Mouse (Mus musculus): ENCODE measurements around the gene Stk38l. TPM values are rescaled to one million over a fixed set of nuclear protein-coding genes. Genes with fewer than 3 reads are reported as not detected.
"Not testable (repeated sequence)": the region's sequence is repeated elsewhere in the genome, so short reads cannot be mapped to it uniquely, and the experiment has no call there.

The Stk38l gene
- polyA plus RNA-seq, 1 experiment from 2014 or later: 50.6 TPM

DNA sequence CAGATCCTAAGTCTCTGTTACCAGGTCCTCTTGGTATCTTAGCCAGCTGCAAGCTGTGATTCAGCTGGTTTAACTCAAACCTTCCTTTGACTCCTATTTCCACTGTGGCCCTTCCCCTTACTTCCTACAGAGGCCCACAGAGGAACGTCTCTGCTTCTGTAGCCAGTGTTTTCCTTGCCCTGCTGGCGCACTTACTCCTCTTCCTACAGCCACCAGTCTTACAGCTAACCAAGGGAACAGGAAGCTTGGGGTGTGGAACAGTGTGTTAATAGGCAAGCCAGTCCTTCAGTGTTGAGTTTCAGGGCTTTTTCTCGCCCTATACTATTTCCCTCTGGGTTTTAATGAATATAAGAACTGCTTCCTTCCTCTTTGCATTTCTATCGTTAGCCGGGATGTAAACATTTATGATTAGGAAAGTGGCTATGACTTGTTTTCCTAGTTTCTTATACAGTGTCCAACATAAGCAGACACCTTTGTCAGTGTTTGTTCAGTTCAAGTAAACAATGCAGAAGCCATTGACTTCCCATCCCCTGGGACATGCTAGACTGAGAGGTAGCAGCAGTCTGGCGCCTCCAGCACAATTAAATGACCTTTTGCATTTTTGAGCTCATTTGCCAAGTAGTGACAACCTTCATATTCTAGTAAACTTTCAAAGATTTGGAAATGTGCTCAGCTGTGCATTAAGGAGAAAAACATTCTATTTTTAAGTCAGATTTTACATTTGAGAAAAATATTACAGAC, 45.4 kb downstream of the Stk38l start:
- peak overlapping the region; percentile 9; the same call in 1 of the 2 replicates for H3K27ac ChIP-seq (ENCODE audit: poor library complexity, severe bottlenecking)
- no peak overlapping the region for H3K4me2 ChIP-seq
- no peak; the same call in 1 of the 2 replicates for ATAC-seq (ENCODE audit: insufficient number of reproducible peaks, low FRiP score)
- no peaks in the 10 kb centered on the region for H3K27me3 ChIP-seq (replicated peaks)
- peaks cover 85% of the 10 kb centered on the region for H3K36me3 ChIP-seq
- H3K9me3 ChIP-seq (replicated peaks): no peaks in the 10 kb centered on the region
- 0 out of 2 replicates have a peak overlapping the region, but pooled peaks have one; percentile 37 for H3K9ac ChIP-seq
- H3K4me1 ChIP-seq (replicated peaks): no peaks in the 10 kb centered on the region
- WGBS: 65% methylated on average over 6 of the region's 6 CpGs
- H3K4me3 ChIP-seq: no peak overlapping the region

GRCm38 (mm10) chr6:146770808-146771207, 46.0 kb downstream of the Stk38l start:
- Histone ChIP-seq H3K27me3 (replicated peaks) (no peaks in the 10 kb centered on the region), H3K4me1 (replicated peaks) (no peaks in the 10 kb centered on the region), H3K9ac (no peak overlapping the region), H3K9me3 (replicated peaks) (no peaks in the 10 kb centered on the region), H3K36me3 (peaks cover 86% of the 10 kb centered on the region), H3K4me3 (no peak overlapping the region), H3K4me2 (no peak overlapping the region), H3K27ac (ENCODE audit: poor library complexity, severe bottlenecking) (no peak overlapping the region)
- no peak for ATAC-seq (ENCODE audit: insufficient number of reproducible peaks, low FRiP score)
- 84% methylated on average over 5 of the region's 5 CpGs for WGBS

DNA sequence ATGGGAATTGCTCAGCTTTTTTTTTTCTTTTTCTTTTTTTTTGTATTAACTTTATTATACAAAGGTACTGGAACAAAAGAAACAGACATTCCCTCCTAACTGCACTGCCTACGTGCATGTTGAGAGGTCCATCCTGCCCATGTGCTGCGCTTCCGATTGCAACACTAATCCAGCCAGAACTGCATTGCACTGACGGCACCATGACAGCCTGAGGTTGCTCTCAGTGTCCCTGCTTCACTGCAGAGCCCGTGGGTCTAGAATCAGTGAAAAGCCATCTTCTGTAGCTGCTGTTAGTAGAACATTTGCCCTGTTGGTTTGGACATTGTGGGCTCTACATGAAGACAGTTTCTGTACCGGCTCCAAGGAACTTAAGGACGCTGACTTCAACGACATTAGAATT, 51.1 kb downstream of the Stk38l start:
- not testable (repeated sequence) for H3K27me3 ChIP-seq (replicated peaks); ATAC-seq (ENCODE audit: insufficient number of reproducible peaks, low FRiP score); H3K9ac ChIP-seq; H3K27ac ChIP-seq (ENCODE audit: poor library complexity, severe bottlenecking); H3K4me3 ChIP-seq; H3K4me2 ChIP-seq; H3K9me3 ChIP-seq (replicated peaks)
- Histone ChIP-seq H3K4me1 (replicated peaks) (peaks cover 13% of the 10 kb centered on the region), H3K36me3 (peaks cover 64% of the 10 kb centered on the region)
- 62% methylated on average over 8 of the region's 8 CpGs for WGBS

DNA sequence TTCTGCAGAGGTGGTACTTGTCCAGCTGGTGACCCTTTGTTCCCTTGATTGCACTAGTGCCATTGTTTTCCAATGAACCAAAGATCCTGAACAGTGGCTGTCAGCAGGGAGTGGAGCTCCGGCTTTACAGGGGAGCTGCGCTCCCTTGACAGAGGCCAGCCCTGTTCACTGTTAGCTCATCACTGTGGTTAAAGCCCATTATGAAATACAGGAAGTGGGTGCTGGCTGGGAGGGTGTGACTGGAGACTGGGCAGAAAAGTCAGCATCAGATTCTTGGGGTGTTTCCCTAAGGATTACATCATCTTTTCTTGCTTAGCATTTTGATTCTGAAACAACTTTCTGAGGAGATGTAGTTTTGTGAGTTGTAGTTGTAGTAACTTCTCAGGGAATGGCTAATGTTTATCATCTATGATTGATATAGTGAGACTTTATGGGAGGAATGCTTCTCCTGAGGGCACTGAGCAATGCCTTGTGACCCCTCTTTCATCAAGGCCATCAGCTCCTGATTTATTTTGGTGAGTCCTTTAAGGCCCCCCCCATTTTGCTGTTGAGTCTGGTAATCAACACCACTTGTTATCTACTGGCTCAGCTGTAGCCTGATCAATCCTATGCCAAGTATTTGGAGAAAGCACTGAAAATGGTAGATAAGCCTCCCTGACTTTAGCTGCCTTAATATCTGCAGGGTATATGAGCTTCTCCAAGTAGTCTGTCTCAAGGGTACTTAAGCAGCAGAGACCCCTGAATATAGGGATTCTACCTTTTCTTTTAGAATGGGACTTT, 52.0 kb downstream of the Stk38l start:
- Histone ChIP-seq H3K4me2 (no peak overlapping the region), H3K27me3 (replicated peaks) (no peaks in the 10 kb centered on the region), H3K36me3 (peaks cover 54% of the 10 kb centered on the region), H3K27ac (ENCODE audit: poor library complexity, severe bottlenecking) (no peak overlapping the region), H3K9me3 (replicated peaks) (no peaks in the 10 kb centered on the region), H3K4me3 (no peak overlapping the region), H3K9ac (no peak overlapping the region), H3K4me1 (replicated peaks) (peaks cover 13% of the 10 kb centered on the region)
- peak; percentile 81 for ATAC-seq (ENCODE audit: insufficient number of reproducible peaks, low FRiP score)
- 6% methylated on average over 2 of the region's 2 CpGs for WGBS

DNA sequence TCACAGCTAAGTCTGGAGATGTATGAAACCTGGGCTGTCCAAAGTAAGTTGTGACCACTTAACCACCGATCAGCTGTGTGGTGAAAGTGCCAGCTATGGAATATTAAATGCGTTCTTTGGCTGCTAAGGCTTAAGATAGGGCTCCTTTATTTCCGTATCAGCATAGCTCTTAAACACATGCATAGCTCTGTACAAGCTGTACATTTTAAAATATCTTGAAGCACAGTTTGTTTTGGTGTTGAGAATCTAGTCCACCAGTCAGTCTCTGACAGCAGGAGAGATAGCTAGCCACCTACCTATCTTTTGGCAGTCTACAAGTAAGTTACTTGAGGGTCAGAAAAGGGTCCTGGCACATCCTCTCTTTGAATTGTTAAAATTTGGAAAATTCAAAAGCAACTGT, 53.3 kb downstream of the Stk38l start:
- H3K9ac ChIP-seq: no peak overlapping the region
- H3K4me1 ChIP-seq (replicated peaks): peaks cover 13% of the 10 kb centered on the region
- peaks cover 49% of the 10 kb centered on the region for H3K36me3 ChIP-seq
- ATAC-seq (ENCODE audit: insufficient number of reproducible peaks, low FRiP score): no peak
- WGBS: 76% methylated on average over 3 of the region's 3 CpGs
- H3K27ac ChIP-seq (ENCODE audit: poor library complexity, severe bottlenecking): no peak overlapping the region
- no peak overlapping the region for H3K4me3 ChIP-seq
- no peaks in the 10 kb centered on the region for H3K9me3 ChIP-seq (replicated peaks)
- no peaks in the 10 kb centered on the region for H3K27me3 ChIP-seq (replicated peaks)
- H3K4me2 ChIP-seq: no peak overlapping the region

GRCm38 (mm10) chr6:146781566-146781965, 56.8 kb downstream of the Stk38l start:
- Histone ChIP-seq H3K27me3 (replicated peaks) (no peaks in the 10 kb centered on the region), H3K27ac (ENCODE audit: poor library complexity, severe bottlenecking) (no peak overlapping the region), H3K9me3 (replicated peaks) (0 out of 2 replicates have a peak, but pooled peaks cover 3% of the 10 kb centered on the region), H3K4me2 (no peak overlapping the region), H3K9ac (no peak overlapping the region), H3K4me3 (no peak overlapping the region), H3K4me1 (replicated peaks) (peaks cover 10% of the 10 kb centered on the region), H3K36me3 (peaks cover 35% of the 10 kb centered on the region)
- 91% methylated on average over 3 of the region's 3 CpGs for WGBS
- no peak for ATAC-seq (ENCODE audit: insufficient number of reproducible peaks, low FRiP score)

DNA sequence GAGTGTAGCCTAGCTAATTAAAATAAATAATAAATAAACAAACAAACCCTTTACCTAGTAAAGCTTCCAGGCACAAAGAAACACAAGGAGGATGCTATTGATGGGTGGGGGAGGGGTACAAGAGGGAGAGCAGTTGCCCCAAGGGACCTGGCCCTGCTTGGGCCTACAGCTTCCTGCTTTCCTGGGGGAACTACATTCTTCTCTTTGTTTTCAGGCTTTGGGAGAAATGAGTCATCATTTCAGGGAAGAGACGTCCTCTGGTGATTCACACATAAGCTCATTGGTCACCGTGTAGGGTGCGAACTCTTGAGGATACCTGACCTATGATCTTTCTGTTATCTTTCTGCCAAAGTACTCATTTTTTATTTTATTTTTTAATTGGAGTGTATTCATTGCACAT, 68.7 kb downstream of the Stk38l start:
- Histone ChIP-seq H3K4me3 (no peak overlapping the region), H3K4me1 (replicated peaks) (peaks cover 11% of the 10 kb centered on the region), H3K27ac (ENCODE audit: poor library complexity, severe bottlenecking) (no peak overlapping the region), H3K9ac (no peak overlapping the region), H3K9me3 (replicated peaks) (no peaks in the 10 kb centered on the region), H3K27me3 (replicated peaks) (no peaks in the 10 kb centered on the region; the same call in 1 of the 2 replicates), H3K4me2 (no peak overlapping the region), H3K36me3 (no peaks in the 10 kb centered on the region)
- no peak for ATAC-seq (ENCODE audit: insufficient number of reproducible peaks, low FRiP score)
- WGBS: 43% methylated on average over 3 of the region's 3 CpGs

- Histone ChIP-seq H3K4me3 (peak overlapping the region; percentile 49), H3K9me3 (replicated peaks) (no peaks in the 10 kb centered on the region), H3K36me3 (no peaks in the 10 kb centered on the region), H3K9ac (peak overlapping the region; percentile 67), H3K27me3 (replicated peaks) (no peaks in the 10 kb centered on the region; the same call in 1 of the 2 replicates), H3K4me2 (peak overlapping the region; percentile 84), H3K4me1 (replicated peaks) (peaks cover 11% of the 10 kb centered on the region), H3K27ac (ENCODE audit: poor library complexity, severe bottlenecking) (no peak overlapping the region)
- peak; percentile 31 for ATAC-seq (ENCODE audit: insufficient number of reproducible peaks, low FRiP score)
- WGBS: 12% methylated on average over 22 of the region's 22 CpGs
Measured at GRCm38 (mm10) chr6:146795166-146795923, 70.5 kb downstream of the Stk38l start.

DNA sequence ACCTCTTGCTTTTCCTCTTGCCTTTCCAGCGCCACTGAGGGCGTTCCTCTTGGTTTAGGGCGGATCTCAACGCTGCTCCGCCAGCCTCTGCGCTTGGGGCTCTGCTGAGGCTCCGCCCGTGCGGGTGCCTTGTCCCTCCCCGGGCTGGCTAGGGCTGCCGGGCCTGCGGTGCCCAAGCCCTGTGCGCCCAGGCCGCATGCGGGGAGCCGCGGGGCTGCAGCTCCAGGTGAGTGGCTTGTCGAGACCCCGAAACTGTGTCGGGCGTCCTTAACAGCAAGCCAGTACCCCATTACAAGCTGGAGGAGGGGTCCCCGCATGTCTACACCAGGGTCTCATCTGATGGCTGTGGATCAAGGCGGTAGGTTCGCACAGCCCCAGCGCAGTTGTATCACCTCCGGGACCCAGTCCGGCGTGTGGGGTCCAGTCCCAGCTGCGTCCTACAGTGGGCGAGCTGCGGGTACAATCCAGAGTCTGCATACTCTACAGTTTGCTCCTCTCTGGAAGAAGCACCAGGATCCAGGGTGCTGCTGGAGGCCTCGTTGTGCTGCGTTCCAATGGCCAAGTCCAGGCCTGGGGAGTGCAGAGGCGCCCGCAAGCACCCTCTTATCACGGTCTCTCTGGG, 71.2 kb downstream of the Stk38l start, which contains the start of gene Arntl2:
TSS of gene Arntl2 (plus strand) at position 132 of the 622 bp plus-strand sequence.
- under 1% methylated on average over 36 of the region's 36 CpGs for WGBS
- no peaks in the 10 kb centered on the region for H3K9me3 ChIP-seq (replicated peaks)
- no peak within 1 kb of the TSS for H3K27ac ChIP-seq (ENCODE audit: poor library complexity, severe bottlenecking)
- H3K4me2 ChIP-seq: peak within 1 kb of the TSS; percentile 84
- H3K36me3 ChIP-seq: no peaks in the 10 kb centered on the region
- H3K4me1 ChIP-seq (replicated peaks): peaks cover 11% of the 10 kb centered on the region
- ATAC-seq (ENCODE audit: insufficient number of reproducible peaks, low FRiP score): peak; percentile 89
- H3K27me3 ChIP-seq (replicated peaks): no peaks in the 10 kb centered on the region; the same call in 1 of the 2 replicates
- peak within 1 kb of the TSS; percentile 67 for H3K9ac ChIP-seq
- H3K4me3 ChIP-seq: peak within 1 kb of the TSS; percentile 49

DNA sequence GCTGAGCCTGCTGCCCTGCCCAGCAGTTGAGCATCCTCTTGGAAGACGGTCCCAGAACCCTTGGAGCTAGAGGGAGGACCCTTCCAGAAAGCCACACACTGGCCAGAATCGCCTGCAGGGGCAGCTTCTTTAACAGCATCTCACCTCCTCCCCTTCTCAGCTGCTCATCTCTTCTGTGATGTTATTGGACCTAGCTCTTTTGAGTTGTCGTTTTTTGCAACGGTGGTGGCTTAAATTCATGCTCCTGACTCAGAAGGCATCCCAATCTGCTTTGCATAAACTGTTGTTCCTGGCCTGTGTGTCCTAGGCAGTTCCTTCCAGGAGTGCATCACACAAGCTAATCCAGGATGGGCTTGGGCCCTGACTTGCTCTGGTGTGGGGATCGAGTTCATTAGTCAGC, 72.7 kb downstream of the Stk38l start:
- no peak overlapping the region for H3K27ac ChIP-seq (ENCODE audit: poor library complexity, severe bottlenecking)
- H3K36me3 ChIP-seq: no peaks in the 10 kb centered on the region
- H3K4me3 ChIP-seq: no peak overlapping the region
- no peak overlapping the region for H3K4me2 ChIP-seq
- 54% methylated on average over 5 of the region's 5 CpGs for WGBS
- no peak overlapping the region for H3K9ac ChIP-seq
- H3K27me3 ChIP-seq (replicated peaks): no peaks in the 10 kb centered on the region; the same call in 1 of the 2 replicates
- ATAC-seq (ENCODE audit: insufficient number of reproducible peaks, low FRiP score): no peak
- no peaks in the 10 kb centered on the region for H3K9me3 ChIP-seq (replicated peaks)
- peaks cover 13% of the 10 kb centered on the region for H3K4me1 ChIP-seq (replicated peaks)
